Mouse (Mus musculus) layer of hippocampus, adult 18-20 months (tissue): ENCODE data around the gene H60b. TPM values are rescaled to one million over a fixed set of nuclear protein-coding genes. Genes with fewer than 3 reads are reported as not detected.
"Not testable (repeated sequence)": the region's sequence is repeated elsewhere in the genome, so short reads cannot be mapped to it uniquely, and the experiment has no call there.

Experiments
- DNase-seq, 2 experiments: peaks; one replicate each; pipeline ENCODE4 v3.0.0; 2022; ENCODE audit warnings: low spot score in 2 of 2
- long read RNA-seq: library from polyadenylated mRNA; stranded (forward); transcript quantifications from one replicate; pipeline ENCODE4 v2.0.0, GENCODE M21; 2021
- total RNA-seq, 2 experiments: library from RNA; stranded (reverse); gene quantifications; 2 replicates each; pipeline ENCODE4 v1.2.3; 2021

Gene H60b
- not detected for total RNA-seq
- long read RNA-seq, result 0 reads

GRCm38 (mm10) chr10:22158310-22158999 is at the start of gene H60b, which contains the start of gene Raet1e:
Gene H60b (plus strand): TSS chr10:22158586.
Gene Raet1e (plus strand): TSS chr10:22158569.
- DNase-seq, result not testable (repeated sequence)

GRCm38 (mm10) chr10:22140665-22141280 is 17.6 kb upstream of the H60b start:
- DNase-seq, result peak in 1 of 2 experiments; percentile 75

GRCm38 (mm10) chr10:22142194-22142593 is 16.2 kb upstream of the H60b start:
- DNase-seq, result not testable (repeated sequence)

- DNase-seq, result no peak
Observed at GRCm38 (mm10) chr10:22142926-22143325, 15.5 kb upstream of the H60b start.

- no peak for DNase-seq
Observed at GRCm38 (mm10) chr10:22148441-22149072, 9.8 kb upstream of the H60b start.

- no peak for DNase-seq
Observed at GRCm38 (mm10) chr10:22149073-22149690, 9.2 kb upstream of the H60b start, which contains the start of gene E030030I06Rik. Gene E030030I06Rik (minus strand): TSS chr10:22149270.

- no peak for DNase-seq
Observed at GRCm38 (mm10) chr10:22149691-22150465, 8.5 kb upstream of the H60b start.

- no peak for DNase-seq
Observed at GRCm38 (mm10) chr10:22150593-22150992, 7.8 kb upstream of the H60b start.

GRCm38 (mm10) chr10:22151056-22151862 is 7.1 kb upstream of the H60b start:
- not testable (repeated sequence) for DNase-seq

- not testable (repeated sequence) for DNase-seq
Observed at GRCm38 (mm10) chr10:22151863-22152640, 6.3 kb upstream of the H60b start.

- DNase-seq, result not testable (repeated sequence)
Observed at GRCm38 (mm10) chr10:22153147-22153690, 5.2 kb upstream of the H60b start.

- not testable (repeated sequence) for DNase-seq
Observed at GRCm38 (mm10) chr10:22154127-22154526, 4.3 kb upstream of the H60b start.

- DNase-seq, result no peak
Observed at GRCm38 (mm10) chr10:22154871-22155799, 3.3 kb upstream of the H60b start.

- DNase-seq, result no peak
Observed at GRCm38 (mm10) chr10:22159131-22159561, 760 bp downstream of the H60b start.

- no peak for DNase-seq
Observed at GRCm38 (mm10) chr10:22159581-22160140, 1.3 kb downstream of the H60b start.

- not testable (repeated sequence) for DNase-seq
Observed at GRCm38 (mm10) chr10:22163279-22163678, 4.9 kb downstream of the H60b start.
